ENCODE assay signal across 11 mouse cellular contexts in the genomic region with DNA sequence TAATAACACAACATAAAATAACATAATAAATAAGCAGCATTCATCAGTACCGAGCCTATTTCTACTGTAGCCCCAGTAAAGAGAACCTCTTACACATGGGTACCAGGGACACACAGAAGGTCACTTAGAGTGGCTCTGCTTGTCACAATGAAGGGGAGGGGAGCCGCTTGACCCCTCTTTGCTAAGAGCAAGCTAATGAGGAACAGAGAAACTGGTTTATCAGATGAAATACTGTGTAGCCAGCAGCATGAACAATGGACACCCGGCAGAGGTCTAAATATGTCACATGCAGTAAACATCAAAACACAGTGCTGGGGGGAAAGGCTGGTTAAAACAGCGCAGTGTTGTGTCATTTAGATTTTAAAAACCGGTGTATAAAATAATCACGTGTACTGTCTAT.
"Had no signal": no experiment of that assay in that cellular context is flagged by ENCODE, and none has a peak within 500 bp of the region (broad histone marks: within the 10 kb centered on the region; RNA-seq: fewer than 3 reads in every experiment).

No protein-coding gene starts in this region.

- DNase-seq: right cerebral cortex, adult 18-20 months; right cerebral cortex, postnatal 14 days; right cerebral cortex, postnatal 25 days; right cerebral cortex, postnatal 4 days; spleen, adult 18-20 months; thymus, adult 18-20 months; thymus, adult 2 months; thymus, postnatal 14 days; thymus, postnatal 25 days; thymus, postnatal 36 days; thymus, postnatal 4 days had no signal
